Mouse (Mus musculus) lung, embryonic 14.5 days (tissue): ENCODE results near the gene Gria4. TPM values are rescaled to one million over a fixed set of nuclear protein-coding genes. Genes with fewer than 3 reads are reported as not detected.
"Not testable (repeated sequence)": the region's sequence is repeated elsewhere in the genome, so short reads cannot be mapped to it uniquely, and the experiment has no call there.

Experiments used
- ATAC-seq: fragments of 200-750 bp; cut with Nextera tagmentation; 2 replicates; pipeline ENCODE4 v1.8.0; 2017; ENCODE audit warnings: mild to moderate bottlenecking, moderate TSS enrichment, moderate library complexity; ENCODE audit not compliant: insufficient read depth
- DNase-seq: peaks from one replicate; pipeline ENCODE4 v3.0.0-alpha.2; 2015
- H3K27ac ChIP-seq: fragments of 300-500 bp; sonication (generic); 2 replicates; pipeline ENCODE4 v1.5.1; 2014; ENCODE audit warnings: low read depth, mild to moderate bottlenecking, moderate library complexity
- H3K27me3 ChIP-seq: fragments of 300-500 bp; sonication (generic); 2 replicates; pipeline ENCODE4 v1.6.1; 2014; ENCODE audit warnings: low read length, control low read depth; ENCODE audit not compliant: insufficient read depth
- H3K36me3 ChIP-seq: fragments of 300-500 bp; sonication (generic); 2 replicates; pipeline ENCODE4 v1.6.1; 2014; ENCODE audit warnings: control low read depth; ENCODE audit not compliant: insufficient read depth
- H3K4me1 ChIP-seq: fragments of 300-500 bp; sonication (generic); 2 replicates; pipeline ENCODE4 v1.6.1; 2014; ENCODE audit warnings: antibody characterized with exemption, control low read depth; ENCODE audit not compliant: insufficient read depth
- H3K4me2 ChIP-seq: fragments of 300-500 bp; sonication (generic); 2 replicates; pipeline ENCODE4 v1.6.1; 2014; ENCODE audit warnings: mild to moderate bottlenecking
- H3K4me3 ChIP-seq: fragments of 300-500 bp; sonication (generic); 2 replicates; pipeline ENCODE4 v1.5.1; 2014; ENCODE audit warnings: low read depth, low read length
- H3K9ac ChIP-seq: fragments of 300-500 bp; sonication (generic); 2 replicates; pipeline ENCODE4 v1.6.1; 2014
- H3K9me3 ChIP-seq: fragments of 300-500 bp; sonication (generic); 2 replicates; pipeline ENCODE4 v1.6.1; 2016; ENCODE audit warnings: low read depth, low read length, control low read depth
- CTCF ChIP-seq: IDR thresholded peaks from 2 replicates; pipeline ENCODE4 v1.5.1; 2016; ENCODE audit warnings: antibody characterized with exemption, low read depth
- WGBS: fragments of 180-500 bp; shearing (Covaris S2); extraction: QIAGEN DNeasy Blood & Tissue Kit; methylation state at CpG from one replicate; pipeline ENCODE4 v1.1.7; 2014; 5-methylcytosine and 5-hydroxymethylcytosine counted together
- polyA plus RNA-seq: library from polyadenylated mRNA; unstranded; fragments of >200 nt; fragmentation: Nextera tagmentation; extraction: Ambion mirVana; gene quantifications from 2 replicates; pipeline ENCODE4 v1.2.1, GENCODE M21; 2014

The Gria4 gene
- polyA plus RNA-seq, 1 experiment from 2014 or later = 0.89 TPM

- H3K9me3 ChIP-seq = no peaks in the 10 kb centered on the region
- H3K4me3 ChIP-seq = no peak overlapping the region
- ATAC-seq = no peak
- 78% methylated on average over 2 of the region's 2 CpGs for WGBS
- H3K27ac ChIP-seq = no peak overlapping the region
- no peaks in the 10 kb centered on the region for H3K27me3 ChIP-seq
- H3K4me1 ChIP-seq = no peaks in the 10 kb centered on the region
- H3K4me2 ChIP-seq = no peak overlapping the region
- no peak overlapping the region for H3K9ac ChIP-seq
- H3K36me3 ChIP-seq = no peaks in the 10 kb centered on the region
- no peak for TF ChIP-seq CTCF
- no peak for DNase-seq
These were observed 309.6 kb downstream of the Gria4 start for GRCm38 (mm10) chr9:4486428-4486827.

- no peak for ATAC-seq
- no peaks in the 10 kb centered on the region for H3K9me3 ChIP-seq
- 66% methylated on average over 2 of the region's 2 CpGs for WGBS
These were observed 311.5 kb downstream of the Gria4 start for GRCm38 (mm10) chr9:4484502-4484901.

GRCm38 (mm10) chr9:4470791-4471190 is 325.2 kb downstream of the Gria4 start:
- Histone ChIP-seq H3K4me1 (no peaks in the 10 kb centered on the region), H3K27ac (no peak overlapping the region), H3K4me2 (no peak overlapping the region), H3K36me3 (no peaks in the 10 kb centered on the region), H3K9ac (no peak overlapping the region), H3K9me3 (no peaks in the 10 kb centered on the region), H3K4me3 (no peak overlapping the region), H3K27me3 (no peaks in the 10 kb centered on the region)
- no peak for ATAC-seq
- WGBS = 46% methylated on average over 2 of the region's 2 CpGs
- no peak for DNase-seq
- TF ChIP-seq CTCF = no peak

More at GRCm38 (mm10) chr9:4484502-4484901, 311.5 kb downstream of the Gria4 start:
- Histone ChIP-seq H3K4me1 (no peaks in the 10 kb centered on the region), H3K4me2 (no peak overlapping the region), H3K27ac (no peak overlapping the region), H3K9ac (no peak overlapping the region), H3K27me3 (no peaks in the 10 kb centered on the region), H3K36me3 (no peaks in the 10 kb centered on the region), H3K4me3 (no peak overlapping the region)
- TF ChIP-seq CTCF = no peak
- DNase-seq = no peak

GRCm38 (mm10) chr9:4459456-4460070 is 336.5 kb downstream of the Gria4 start:
- no peaks in the 10 kb centered on the region for H3K9me3 ChIP-seq
- ATAC-seq (no peak), DNase-seq (no peak)
- H3K36me3 ChIP-seq = no peaks in the 10 kb centered on the region
- no peak for TF ChIP-seq CTCF
- no peaks in the 10 kb centered on the region for H3K4me1 ChIP-seq
- no peak overlapping the region for H3K9ac ChIP-seq
- H3K27ac ChIP-seq = no peak overlapping the region
- H3K4me2 ChIP-seq = no peak overlapping the region
- WGBS = 43% methylated on average over 1 of the region's 1 CpGs
- H3K4me3 ChIP-seq = no peak overlapping the region
- no peaks in the 10 kb centered on the region for H3K27me3 ChIP-seq

GRCm38 (mm10) chr9:4458193-4458592 is 337.8 kb downstream of the Gria4 start:
- H3K4me3 ChIP-seq = no peak overlapping the region
- no peaks in the 10 kb centered on the region for H3K36me3 ChIP-seq
- DNase-seq = no peak
- H3K9ac ChIP-seq = no peak overlapping the region
- H3K4me2 ChIP-seq = no peak overlapping the region
- H3K4me1 ChIP-seq = no peaks in the 10 kb centered on the region
- no peaks in the 10 kb centered on the region for H3K9me3 ChIP-seq
- WGBS = 88% methylated on average over 1 of the region's 1 CpGs
- no peak for TF ChIP-seq CTCF
- ATAC-seq = no peak
- H3K27ac ChIP-seq = no peak overlapping the region
- H3K27me3 ChIP-seq = no peaks in the 10 kb centered on the region

- ATAC-seq (no peak), DNase-seq (no peak)
- H3K4me3 ChIP-seq = no peak overlapping the region
- no peak for TF ChIP-seq CTCF
- H3K9ac ChIP-seq = no peak overlapping the region
- H3K4me1 ChIP-seq = no peaks in the 10 kb centered on the region
- H3K9me3 ChIP-seq = no peaks in the 10 kb centered on the region
- no peak overlapping the region for H3K4me2 ChIP-seq
- 88% methylated on average over 1 of the region's 1 CpGs for WGBS
- H3K27me3 ChIP-seq = no peaks in the 10 kb centered on the region
- H3K27ac ChIP-seq = no peak overlapping the region
- no peaks in the 10 kb centered on the region for H3K36me3 ChIP-seq
These were observed 338.4 kb downstream of the Gria4 start for GRCm38 (mm10) chr9:4457644-4458043.

GRCm38 (mm10) chr9:4442908-4443307 is 353.1 kb downstream of the Gria4 start:
- TF ChIP-seq CTCF = peak; percentile 63
- no peaks in the 10 kb centered on the region for H3K36me3 ChIP-seq
- H3K9ac ChIP-seq = no peak overlapping the region
- 20% methylated on average over 2 of the region's 2 CpGs for WGBS
- no peak overlapping the region for H3K27ac ChIP-seq
- H3K4me3 ChIP-seq = no peak overlapping the region
- no peaks in the 10 kb centered on the region for H3K27me3 ChIP-seq
- H3K4me2 ChIP-seq = no peak overlapping the region
- no peaks in the 10 kb centered on the region for H3K9me3 ChIP-seq
- ATAC-seq = peak; percentile 58; the same call in 1 of the 2 replicates
- H3K4me1 ChIP-seq = no peaks in the 10 kb centered on the region
- DNase-seq = peak; percentile 73

GRCm38 (mm10) chr9:4400801-4401200 is 395.2 kb downstream of the Gria4 start:
- H3K9ac ChIP-seq, H3K27ac ChIP-seq, H3K9me3 ChIP-seq, H3K4me1 ChIP-seq, H3K4me2 ChIP-seq, H3K27me3 ChIP-seq, H3K4me3 ChIP-seq, H3K36me3 ChIP-seq, DNase-seq, ATAC-seq: not testable (repeated sequence)
- WGBS = 90% methylated on average over 11 of the region's 11 CpGs
